Mouse (Mus musculus) kidney, adult 2 months (tissue): Measurements from ENCODE around the gene Arfgef2.

Experiments used
- CTCF ChIP-seq: fragments of 200-500 bp; conservative IDR thresholded peaks from 2 replicates; pipeline ENCODE4 v1.5.1; 2011; ENCODE audit warnings: low read depth, mild to moderate bottlenecking, control low read depth, low read length, moderate library complexity, mixed read lengths; ENCODE audit not compliant: insufficient read depth, insufficient read length
- POLR2A ChIP-seq: fragments of 200-500 bp; IDR thresholded peaks from one replicate; pipeline ENCODE4 v1.6.1; 2011; ENCODE audit warnings: low read depth, low read length, control low read depth

DNA sequence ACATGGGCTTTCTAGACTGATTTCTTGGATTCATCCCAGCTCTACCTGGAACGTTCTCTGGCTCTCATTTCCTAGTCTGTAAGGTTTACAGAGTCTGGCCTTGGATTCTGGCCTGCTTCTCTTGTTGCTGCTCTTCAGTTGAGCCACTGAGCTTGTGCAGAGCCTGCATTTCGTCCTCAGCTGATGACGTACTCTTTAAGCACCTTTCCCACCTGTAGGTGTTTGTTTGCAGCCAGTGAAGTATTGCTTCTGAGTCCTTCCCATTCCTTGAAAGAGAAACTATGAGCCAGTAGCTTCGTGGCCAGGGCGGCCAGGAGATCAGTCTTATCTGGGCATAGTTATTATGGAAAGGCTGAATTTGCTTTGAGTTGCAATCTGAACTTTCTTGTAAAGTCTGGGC is 19.0 kb downstream of the Arfgef2 start:
- TF ChIP-seq POLR2A (no peak), CTCF (no peak)
